Comparison of ENCODE assay signal across 9 mouse cellular contexts in the genomic region with DNA sequence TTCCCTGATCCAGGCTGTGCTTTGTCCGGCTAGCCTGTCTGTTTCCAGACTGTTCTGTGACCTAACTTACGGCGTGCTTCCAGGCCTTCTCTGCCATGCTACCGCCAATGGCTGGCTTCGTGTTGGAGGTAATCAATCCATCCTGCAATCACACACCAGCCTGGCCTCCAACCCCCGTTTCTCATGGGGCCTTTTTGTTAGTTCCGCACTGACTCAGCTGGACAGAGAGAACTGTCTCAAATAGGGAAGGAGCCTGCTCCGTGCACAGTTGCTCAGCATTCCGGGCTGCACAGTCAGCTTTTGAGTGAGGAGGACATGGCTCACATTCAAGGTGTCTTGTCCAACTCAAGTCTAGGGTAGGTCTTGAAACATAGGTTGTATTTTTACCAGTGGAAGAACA.
A peak's percentile ranks its signal among the peaks of the same experiment; 100 is the strongest.
DNase-seq lines count a peak whose midpoint lies in the region; ATAC-seq and TF ChIP-seq lines count a peak whose summit lies in the region.
"Had no signal": no experiment of that assay in that cellular context is flagged by ENCODE, and none has a peak within 500 bp of the region (broad histone marks: within the 10 kb centered on the region; RNA-seq: fewer than 3 reads in every experiment).

No protein-coding gene starts in this region.

- peak overlapping the region; percentile 6 for H3K27ac ChIP-seq in heart, embryonic 10.5 days
- H3K27ac ChIP-seq in midbrain, embryonic 10.5 days (replicated peaks), result 0 out of 2 replicates have a peak overlapping the region, but pooled peaks have one; percentile 42
- no peak overlapping the region for H3K27ac ChIP-seq in midbrain, postnatal 0 days (ENCODE audit: low read depth, low read length)
- no peak overlapping the region for H3K27ac ChIP-seq in embryonic facial prominence, embryonic 11.5 days (replicated peaks; ENCODE audit: low read depth, low read length)
- H3K27ac ChIP-seq: midbrain, embryonic 12.5 days had no signal

- H3K9ac ChIP-seq in midbrain, postnatal 0 days (replicated peaks; ENCODE audit: low read length, poor library complexity, severe bottlenecking), result no peak overlapping the region
- 0 out of 2 replicates have a peak overlapping the region, but pooled peaks have one; percentile 13 for H3K9ac ChIP-seq in embryonic facial prominence, embryonic 11.5 days (replicated peaks; ENCODE audit: low read length)
- H3K9ac ChIP-seq: midbrain, embryonic 12.5 days had no signal

- TF ChIP-seq CTCF in midbrain, postnatal 0 days (IDR thresholded peaks at IDR 0.05), result no peak

- peaks cover 4% of the 10 kb centered on the region; the same call in 1 of the 2 replicates for H3K36me3 ChIP-seq in heart, embryonic 10.5 days
- peaks cover 17% of the 10 kb centered on the region for H3K36me3 ChIP-seq in midbrain, embryonic 10.5 days
- no peaks in the 10 kb centered on the region for H3K36me3 ChIP-seq in midbrain, postnatal 0 days (ENCODE audit: insufficient read depth, low read length)
- no peaks in the 10 kb centered on the region for H3K36me3 ChIP-seq in embryonic facial prominence, embryonic 11.5 days (replicated peaks; ENCODE audit: control insufficient read depth, insufficient read depth, low read depth, low read length)

- H3K4me3 ChIP-seq in heart, embryonic 10.5 days, result no peak overlapping the region
- H3K4me3 ChIP-seq in midbrain, embryonic 10.5 days, result no peak overlapping the region
- no peak overlapping the region for H3K4me3 ChIP-seq in midbrain, postnatal 0 days (ENCODE audit: low read depth, low read length)
- H3K4me3 ChIP-seq in embryonic facial prominence, embryonic 11.5 days (ENCODE audit: low read depth, low read length), result no peak overlapping the region
- H3K4me3 ChIP-seq: midbrain, embryonic 12.5 days had no signal

- 63% methylated on average over 9 of the region's 9 CpGs for WGBS in heart, embryonic 10.5 days
- 79% methylated on average over 9 of the region's 9 CpGs for WGBS in midbrain, embryonic 10.5 days
- WGBS in midbrain, postnatal 0 days, result 73% methylated on average over 9 of the region's 9 CpGs
- 55% methylated on average over 9 of the region's 9 CpGs for WGBS in embryonic facial prominence, embryonic 11.5 days

- H3K4me2 ChIP-seq in midbrain, postnatal 0 days (ENCODE audit: low read depth, low read length, poor library complexity, severe bottlenecking), result no peak overlapping the region
- no peak overlapping the region for H3K4me2 ChIP-seq in embryonic facial prominence, embryonic 11.5 days (ENCODE audit: low read depth, low read length)
- H3K4me2 ChIP-seq: midbrain, embryonic 12.5 days had no signal

- DNase-seq in heart, embryonic 10.5 days (ENCODE audit: low spot score), result no peak
- no peak for DNase-seq in heart, adult 8-10 months (ENCODE audit: low spot score)
- DNase-seq in midbrain, embryonic 10.5 days (ENCODE audit: low spot score), result no peak
- DNase-seq in midbrain, postnatal 0 days (ENCODE audit: low spot score), result no peak
- DNase-seq in embryonic facial prominence, embryonic 11.5 days (ENCODE audit: low spot score), result no peak
- DNase-seq in adrenal gland, adult 8-10 months, result no peak

- H3K9me3 ChIP-seq in heart, embryonic 10.5 days, result no peaks in the 10 kb centered on the region
- H3K9me3 ChIP-seq in midbrain, embryonic 10.5 days (replicated peaks), result no peaks in the 10 kb centered on the region
- H3K9me3 ChIP-seq in midbrain, postnatal 0 days (ENCODE audit: low read length), result no peaks in the 10 kb centered on the region
- H3K9me3 ChIP-seq in embryonic facial prominence, embryonic 11.5 days (replicated peaks; ENCODE audit: control insufficient read depth, low read length), result no peaks in the 10 kb centered on the region
- H3K9me3 ChIP-seq: midbrain, embryonic 12.5 days had no signal

- H3K4me1 ChIP-seq in heart, embryonic 10.5 days, result peaks cover 79% of the 10 kb centered on the region
- H3K4me1 ChIP-seq in midbrain, embryonic 10.5 days, result peaks cover 55% of the 10 kb centered on the region
- 0 out of 2 replicates have a peak, but pooled peaks cover 7% of the 10 kb centered on the region for H3K4me1 ChIP-seq in midbrain, postnatal 0 days (ENCODE audit: insufficient read depth, low read length)
- H3K4me1 ChIP-seq in embryonic facial prominence, embryonic 11.5 days (ENCODE audit: control insufficient read depth, insufficient read depth, low read length), result peaks cover 8% of the 10 kb centered on the region

- peaks cover 68% of the 10 kb centered on the region for H3K27me3 ChIP-seq in heart, embryonic 10.5 days (ENCODE audit: insufficient read depth, poor library complexity, severe bottlenecking)
- H3K27me3 ChIP-seq in midbrain, embryonic 10.5 days (ENCODE audit: low read depth, poor library complexity, severe bottlenecking), result no peaks in the 10 kb centered on the region
- H3K27me3 ChIP-seq in midbrain, postnatal 0 days (ENCODE audit: insufficient read depth, low read length), result no peaks in the 10 kb centered on the region
- H3K27me3 ChIP-seq in embryonic facial prominence, embryonic 11.5 days (ENCODE audit: control insufficient read depth, insufficient read depth, low read length), result no peaks in the 10 kb centered on the region
- H3K27me3 ChIP-seq: midbrain, embryonic 12.5 days had no signal

- ATAC-seq in midbrain, postnatal 0 days (ENCODE audit: low FRiP score), result no peak
- ATAC-seq in embryonic facial prominence, embryonic 11.5 days (replicated peaks; ENCODE audit: insufficient number of reproducible peaks, low FRiP score, low TSS enrichment, low read depth), result no peak
- peak; percentile 57 for ATAC-seq in monocyte, adult 5-6 weeks (replicated peaks; ENCODE audit: insufficient number of reproducible peaks, low FRiP score, low TSS enrichment, poor library complexity, severe bottlenecking)
- no peak for ATAC-seq in erythroblast, adult 5-6 weeks (replicated peaks; ENCODE audit: low FRiP score, poor library complexity, severe bottlenecking)

Comparison
In these comparisons a context has a peak if more than half of its experiments do, and no peak if none do; other contexts are left out.
1. H3K27ac ChIP-seq: peak in heart, embryonic 10.5 days (single experiment) and midbrain, embryonic 10.5 days (single experiment); none in midbrain, postnatal 0 days (single experiment) and embryonic facial prominence, embryonic 11.5 days (single experiment).